Mouse (Mus musculus) kidney, embryonic 16.5 days (tissue): ENCODE measurements around the gene Axin2. TPM values are rescaled to one million over a fixed set of nuclear protein-coding genes. Genes with fewer than 3 reads are reported as not detected.

Source experiments
- ATAC-seq: fragments of 200-750 bp; cut with Nextera tagmentation; 2 replicates; pipeline ENCODE4 v1.8.0; 2017; ENCODE audit warnings: moderate TSS enrichment; ENCODE audit not compliant: low FRiP score, low TSS enrichment
- H3K27ac ChIP-seq: fragments of 300-500 bp; sonication (generic); 2 replicates; pipeline ENCODE4 v1.5.1; 2014; ENCODE audit warnings: low read length
- H3K27me3 ChIP-seq: fragments of 300-500 bp; sonication (generic); 2 replicates; pipeline ENCODE4 v1.6.1; 2014; ENCODE audit warnings: low read length, control low read depth, mixed read lengths; ENCODE audit not compliant: insufficient read depth
- H3K36me3 ChIP-seq: fragments of 300-500 bp; sonication (generic); 2 replicates; pipeline ENCODE4 v1.6.1; 2014; ENCODE audit warnings: low read length, control low read depth, mixed read lengths; ENCODE audit not compliant: insufficient read depth
- H3K4me1 ChIP-seq: fragments of 300-500 bp; sonication (generic); 2 replicates; pipeline ENCODE4 v1.6.1; 2014; ENCODE audit warnings: low read length, control low read depth, mixed read lengths; ENCODE audit not compliant: insufficient read depth
- H3K4me2 ChIP-seq: fragments of 300-500 bp; sonication (generic); replicated peaks from 2 replicates; pipeline ENCODE4 v1.6.1; 2014; ENCODE audit warnings: low read depth, low read length
- H3K4me3 ChIP-seq: fragments of 300-500 bp; sonication (generic); 2 replicates; pipeline ENCODE4 v1.5.1; 2014; ENCODE audit warnings: mild to moderate bottlenecking, low read length
- H3K9ac ChIP-seq: fragments of 300-500 bp; sonication (generic); replicated peaks from 2 replicates; pipeline ENCODE4 v1.6.1; 2014; ENCODE audit warnings: low read length
- H3K9me3 ChIP-seq: fragments of 300-500 bp; sonication (generic); 2 replicates; pipeline ENCODE4 v1.6.1; 2016; ENCODE audit warnings: low read length, control low read depth
- whole genome bisulfite sequencing: fragments of 180-500 bp; shearing (Covaris S2); extraction: QIAGEN DNeasy Blood & Tissue Kit; methylation state at CpG from one replicate; pipeline ENCODE4 v1.1.7; 2014; 5-methylcytosine and 5-hydroxymethylcytosine counted together
- polyA plus RNA-seq: library from polyadenylated mRNA; unstranded; fragments of >200 nt; fragmentation: Nextera tagmentation; extraction: Ambion mirVana; gene quantifications from 2 replicates; pipeline ENCODE4 v1.2.1, GENCODE M21; 2015

Gene Axin2
- polyA plus RNA-seq, 1 experiment from 2014 or later, result 4.7 TPM

GRCm38 (mm10) chr11:108890544-108890943 is 29.6 kb upstream of the Axin2 start:
- Histone ChIP-seq H3K4me3 (peak overlapping the region; percentile 38), H3K9me3 (no peaks in the 10 kb centered on the region), H3K4me2 (peak overlapping the region; percentile 70), H3K36me3 (no peaks in the 10 kb centered on the region), H3K4me1 (peaks cover 40% of the 10 kb centered on the region), H3K27ac (0 out of 2 replicates have a peak overlapping the region, but pooled peaks have one; percentile 18), H3K27me3 (no peaks in the 10 kb centered on the region), H3K9ac (peak overlapping the region; percentile 63; the same call in 1 of the 2 replicates)
- ATAC-seq, result no peak
- WGBS, result 25% methylated on average over 16 of the region's 16 CpGs

- H3K4me1 ChIP-seq, result peaks cover 40% of the 10 kb centered on the region
- H3K4me2 ChIP-seq, result peak overlapping the region; percentile 70
- H3K36me3 ChIP-seq, result no peaks in the 10 kb centered on the region
- peak; percentile 91 for ATAC-seq
- 2% methylated on average over 17 of the region's 17 CpGs for WGBS
- H3K9me3 ChIP-seq, result no peaks in the 10 kb centered on the region
- peak overlapping the region; percentile 63 for H3K9ac ChIP-seq
- no peaks in the 10 kb centered on the region for H3K27me3 ChIP-seq
- H3K4me3 ChIP-seq, result peak overlapping the region; percentile 38
- H3K27ac ChIP-seq, result peak overlapping the region; percentile 75
Measured at GRCm38 (mm10) chr11:108891111-108891870, 28.9 kb upstream of the Axin2 start.

GRCm38 (mm10) chr11:108891871-108892380 is 28.2 kb upstream of the Axin2 start:
- H3K27ac ChIP-seq, result peak overlapping the region; percentile 75
- WGBS, result 3% methylated on average over 21 of the region's 21 CpGs
- no peaks in the 10 kb centered on the region for H3K9me3 ChIP-seq
- peaks cover 40% of the 10 kb centered on the region for H3K4me1 ChIP-seq
- peak overlapping the region; percentile 70 for H3K4me2 ChIP-seq
- no peak for ATAC-seq
- peak overlapping the region; percentile 38 for H3K4me3 ChIP-seq
- H3K36me3 ChIP-seq, result no peaks in the 10 kb centered on the region
- H3K27me3 ChIP-seq, result no peaks in the 10 kb centered on the region
- H3K9ac ChIP-seq, result peak overlapping the region; percentile 63

- Histone ChIP-seq H3K4me2 (0 out of 2 replicates have a peak overlapping the region, but pooled peaks have one; percentile 22), H3K27ac (no peak overlapping the region), H3K4me3 (no peak overlapping the region), H3K9me3 (no peaks in the 10 kb centered on the region), H3K4me1 (peaks cover 40% of the 10 kb centered on the region), H3K9ac (no peak overlapping the region), H3K36me3 (no peaks in the 10 kb centered on the region), H3K27me3 (no peaks in the 10 kb centered on the region)
- 6% methylated on average over 5 of the region's 7 CpGs for WGBS
- ATAC-seq, result no peak
Measured at GRCm38 (mm10) chr11:108892406-108892805, 27.7 kb upstream of the Axin2 start.

- Histone ChIP-seq H3K9me3 (no peaks in the 10 kb centered on the region), H3K27me3 (no peaks in the 10 kb centered on the region), H3K4me1 (peaks cover 40% of the 10 kb centered on the region), H3K4me2 (no peak overlapping the region), H3K27ac (no peak overlapping the region), H3K36me3 (no peaks in the 10 kb centered on the region), H3K9ac (no peak overlapping the region), H3K4me3 (no peak overlapping the region)
- WGBS, result 49% methylated on average over 12 of the region's 12 CpGs
- ATAC-seq, result no peak
Measured at GRCm38 (mm10) chr11:108893232-108893790, 26.8 kb upstream of the Axin2 start.

GRCm38 (mm10) chr11:108893855-108894510 is 26.2 kb upstream of the Axin2 start:
- Histone ChIP-seq H3K9me3 (no peaks in the 10 kb centered on the region), H3K4me3 (no peak overlapping the region), H3K9ac (no peak overlapping the region), H3K27me3 (no peaks in the 10 kb centered on the region), H3K36me3 (no peaks in the 10 kb centered on the region), H3K4me2 (no peak overlapping the region), H3K27ac (no peak overlapping the region), H3K4me1 (peaks cover 40% of the 10 kb centered on the region)
- 58% methylated on average over 10 of the region's 10 CpGs for WGBS
- ATAC-seq, result no peak

- no peak for ATAC-seq
- no peaks in the 10 kb centered on the region for H3K27me3 ChIP-seq
Measured at GRCm38 (mm10) chr11:108897034-108897433, 23.1 kb upstream of the Axin2 start.

GRCm38 (mm10) chr11:108898063-108898462 is 22.1 kb upstream of the Axin2 start:
- Histone ChIP-seq H3K4me2 (no peak overlapping the region), H3K4me1 (peaks cover 19% of the 10 kb centered on the region; the same call in 1 of the 2 replicates), H3K27me3 (no peaks in the 10 kb centered on the region), H3K9me3 (no peaks in the 10 kb centered on the region), H3K27ac (no peak overlapping the region), H3K36me3 (no peaks in the 10 kb centered on the region), H3K4me3 (no peak overlapping the region), H3K9ac (no peak overlapping the region)
- ATAC-seq, result no peak
- 71% methylated on average over 9 of the region's 9 CpGs for whole genome bisulfite sequencing

More at GRCm38 (mm10) chr11:108897034-108897433, 23.1 kb upstream of the Axin2 start:
- H3K4me2 ChIP-seq, result no peak overlapping the region
- H3K4me1 ChIP-seq, result peaks cover 15% of the 10 kb centered on the region; the same call in 1 of the 2 replicates
- no peak overlapping the region for H3K9ac ChIP-seq
- H3K36me3 ChIP-seq, result no peaks in the 10 kb centered on the region
- H3K27ac ChIP-seq, result no peak overlapping the region
- H3K4me3 ChIP-seq, result no peak overlapping the region
- WGBS, result 75% methylated on average over 4 of the region's 4 CpGs
- H3K9me3 ChIP-seq, result no peaks in the 10 kb centered on the region

- Histone ChIP-seq H3K4me1 (peaks cover 15% of the 10 kb centered on the region; the same call in 1 of the 2 replicates), H3K27me3 (no peaks in the 10 kb centered on the region), H3K36me3 (no peaks in the 10 kb centered on the region), H3K4me2 (no peak overlapping the region), H3K9ac (no peak overlapping the region), H3K27ac (no peak overlapping the region), H3K9me3 (no peaks in the 10 kb centered on the region), H3K4me3 (no peak overlapping the region)
- no peak for ATAC-seq
- 86% methylated on average over 6 of the region's 6 CpGs for WGBS
Measured at GRCm38 (mm10) chr11:108898483-108898882, 21.7 kb upstream of the Axin2 start.
